Mouse (Mus musculus) olfactory bulb, adult 2 months (tissue): ENCODE data around the gene Ppp4r3a.

Experiments
- CTCF ChIP-seq: fragments of 200-500 bp; IDR thresholded peaks from 2 replicates; pipeline ENCODE4 v1.5.1; 2012; ENCODE audit warnings: low read depth, mild to moderate bottlenecking, low read length, moderate library complexity; ENCODE audit not compliant: insufficient read depth
- POLR2A ChIP-seq: fragments of 200-500 bp; IDR thresholded peaks from 2 replicates; pipeline ENCODE4 v1.6.1; 2012; ENCODE audit warnings: mild to moderate bottlenecking, low read depth, low read length, moderate library complexity; ENCODE audit not compliant: insufficient read depth

GRCm38 (mm10) chr12:100990291-100990690 lies 93.2 kb downstream of the Ppp4r3a start:
- no peak for TF ChIP-seq CTCF
- no peak for TF ChIP-seq POLR2A
